Mouse (Mus musculus) small intestine, adult 2 months (tissue): ENCODE data around the gene Cbx5.

Source experiments
- CTCF ChIP-seq: fragments of 200-500 bp; IDR thresholded peaks from 2 replicates; pipeline ENCODE4 v1.5.1; 2012; ENCODE audit warnings: low read depth, mild to moderate bottlenecking, control low read depth, inconsistent platforms, low read length, moderate library complexity, mixed read lengths; ENCODE audit not compliant: insufficient replicate concordance, insufficient read length; ENCODE audit errors: extremely low read depth
- POLR2A ChIP-seq: fragments of 200-500 bp; IDR thresholded peaks from 2 replicates; pipeline ENCODE4 v1.6.1; 2012; ENCODE audit warnings: low read depth, mild to moderate bottlenecking, control low read depth, inconsistent platforms, low read length, moderate library complexity

- TF ChIP-seq POLR2A = no peak
- no peak for TF ChIP-seq CTCF
Measured at GRCm38 (mm10) chr15:103197785-103198184, 41.8 kb downstream of the Cbx5 start.
